Mouse (Mus musculus) lung, adult 18-20 months (tissue): ENCODE results near the gene Kcnc2.

ENCODE experiments used
- DNase-seq, 2 experiments: peaks; one replicate each; pipeline ENCODE4 v3.0.0; 2022; ENCODE audit warnings: mixed read lengths in 2 of 2

The Kcnc2 gene

DNA sequence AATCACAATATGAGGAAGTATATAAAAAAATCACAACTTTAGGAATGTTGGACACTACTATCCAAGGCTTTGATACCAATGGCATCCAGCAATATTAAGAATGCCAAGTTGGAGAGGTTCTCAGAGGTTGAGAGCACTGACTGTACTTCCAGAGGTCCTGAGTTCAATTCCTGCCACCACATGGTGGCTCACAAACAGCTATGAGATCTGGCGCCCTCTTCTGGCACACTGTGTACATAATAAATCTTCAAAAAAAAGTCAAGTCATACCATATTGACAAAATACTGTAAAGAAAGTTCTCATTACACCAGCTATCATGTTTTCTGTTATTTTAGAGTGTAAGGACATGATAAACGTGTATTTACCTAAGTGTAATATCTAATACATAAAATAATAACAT, 126.3 kb downstream of the Kcnc2 start:
- DNase-seq: no peak

DNA sequence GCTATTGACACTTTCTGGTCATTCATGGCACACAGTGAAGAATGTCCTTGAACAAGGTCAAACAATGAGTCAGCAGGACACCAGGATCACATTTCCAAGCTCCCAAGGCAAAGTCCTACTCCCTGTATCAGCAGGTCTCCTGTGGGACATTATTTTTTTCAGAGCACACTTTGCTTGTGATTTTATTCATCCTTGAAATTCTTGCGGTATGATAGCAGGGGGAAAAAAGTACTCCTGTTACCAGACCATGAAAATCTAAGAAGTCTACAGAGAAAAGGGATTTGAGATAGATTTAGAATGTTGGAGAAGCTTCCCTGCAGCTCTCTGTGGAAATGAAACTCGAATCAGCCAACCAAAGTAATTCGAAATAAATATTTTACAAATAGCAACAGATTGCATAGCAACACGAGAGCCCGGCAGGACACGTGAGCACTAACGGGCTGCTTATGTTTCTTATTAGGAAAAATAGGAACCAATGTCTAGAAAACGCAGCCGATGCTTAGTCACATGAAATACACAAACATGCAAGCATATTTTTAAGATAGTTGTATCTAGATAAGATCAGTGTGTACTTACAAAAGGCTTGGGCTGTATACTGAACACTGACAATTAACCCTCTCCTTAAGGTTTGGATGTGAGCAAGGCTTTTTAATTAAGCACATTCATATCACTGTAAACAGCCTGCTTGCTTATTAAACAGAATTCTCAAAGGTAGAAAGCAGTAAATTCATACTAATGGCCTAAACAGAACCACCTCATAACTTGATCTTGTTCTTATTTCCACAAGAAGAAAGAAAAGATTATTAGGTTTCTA, 129.9 kb downstream of the Kcnc2 start:
- no peak for DNase-seq

DNA sequence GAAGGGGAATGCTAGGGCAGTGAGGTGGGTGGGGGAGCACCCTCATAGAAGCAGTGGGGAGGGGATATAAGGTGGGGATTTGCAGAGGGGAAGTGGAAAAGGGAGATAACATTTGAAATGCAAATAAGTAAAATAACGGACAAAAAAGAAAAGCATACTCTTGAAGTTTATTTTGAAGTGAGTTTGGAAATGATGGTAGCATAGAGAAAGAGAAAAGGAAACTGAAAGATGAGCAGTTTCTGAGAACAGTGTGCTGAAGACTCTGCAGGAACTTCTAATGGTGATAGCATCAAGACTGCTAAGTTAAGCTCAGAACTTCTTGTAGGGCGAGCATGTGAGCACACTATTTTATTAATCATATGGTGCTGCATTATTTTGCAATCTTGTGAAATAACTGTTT, 138.6 kb downstream of the Kcnc2 start:
- no peak for DNase-seq

DNA sequence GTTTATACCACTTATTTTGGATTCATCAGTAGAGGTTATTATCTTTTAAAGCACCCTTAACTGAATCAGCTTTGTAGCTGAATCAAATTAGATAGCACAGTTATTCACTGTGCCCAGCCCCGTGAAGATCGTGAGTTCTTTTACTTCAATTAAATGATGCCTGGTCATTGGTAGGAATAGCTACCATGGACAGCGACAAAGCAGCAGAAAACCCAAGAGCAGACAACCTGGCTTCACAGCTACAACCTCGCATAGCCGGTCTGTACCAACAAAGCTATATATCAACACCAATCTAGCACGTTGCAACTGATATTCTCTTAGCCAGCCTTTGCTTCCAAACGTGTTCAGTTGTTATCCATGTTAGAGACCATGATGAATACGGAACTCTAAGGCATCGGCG, 152.4 kb downstream of the Kcnc2 start:
- no peak for DNase-seq

DNA sequence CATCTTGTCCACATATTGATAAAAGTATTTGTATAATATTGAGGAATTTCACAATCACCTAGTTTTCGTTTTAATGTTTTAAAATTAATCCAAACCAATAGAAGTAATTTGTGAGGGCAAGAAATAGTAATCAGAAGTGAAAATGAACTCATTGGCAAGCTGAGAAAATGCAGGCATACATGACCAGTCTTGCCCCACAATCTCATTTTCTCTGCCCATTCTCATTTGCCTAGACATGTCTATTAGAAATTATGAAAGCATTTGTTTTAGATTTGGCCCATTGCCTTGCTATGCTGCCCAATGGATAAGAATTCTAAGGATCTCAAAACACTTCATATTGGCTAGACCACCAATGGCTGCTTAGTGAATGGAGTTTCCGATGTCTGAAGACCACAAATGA, 166.0 kb downstream of the Kcnc2 start:
- no peak for DNase-seq

DNA sequence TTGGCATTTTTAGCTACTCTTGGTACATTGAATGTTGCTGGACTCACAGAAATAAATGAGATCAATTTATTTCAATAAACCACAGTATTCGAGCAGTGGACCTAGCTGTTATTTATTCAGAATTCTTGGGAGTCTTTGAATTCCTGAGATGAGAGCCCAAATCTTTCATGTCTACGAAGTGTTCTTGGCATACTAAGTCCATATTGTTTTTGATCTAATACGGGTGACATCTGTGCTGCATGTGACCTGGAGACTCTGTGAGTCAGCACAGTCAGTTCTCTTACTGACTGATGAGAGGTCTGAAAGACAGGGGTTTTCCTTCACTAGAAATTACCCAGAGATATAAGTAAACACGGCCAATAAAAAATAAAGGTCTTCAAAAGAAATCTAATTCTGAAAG, 173.7 kb downstream of the Kcnc2 start:
- DNase-seq: no peak

DNA sequence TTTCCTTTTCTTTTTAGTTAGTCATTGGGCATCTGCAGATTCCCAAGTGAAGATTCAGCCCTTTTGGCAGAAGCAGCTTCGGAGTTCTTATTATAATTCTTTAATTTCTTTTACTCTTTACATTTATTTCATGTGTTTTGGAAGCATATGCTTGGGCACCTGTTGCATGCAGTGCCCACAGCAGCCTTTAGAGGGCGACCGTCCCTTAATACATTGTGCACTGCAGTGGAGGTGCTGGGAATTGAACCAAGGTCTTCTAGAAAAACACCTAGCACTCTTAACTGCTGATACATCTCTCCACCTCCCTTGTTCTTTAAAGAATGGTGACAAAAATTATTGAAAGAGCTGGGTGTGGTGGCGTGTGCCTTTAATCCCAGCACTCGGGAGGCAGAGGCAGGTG, 180.0 kb downstream of the Kcnc2 start:
- no peak for DNase-seq

DNA sequence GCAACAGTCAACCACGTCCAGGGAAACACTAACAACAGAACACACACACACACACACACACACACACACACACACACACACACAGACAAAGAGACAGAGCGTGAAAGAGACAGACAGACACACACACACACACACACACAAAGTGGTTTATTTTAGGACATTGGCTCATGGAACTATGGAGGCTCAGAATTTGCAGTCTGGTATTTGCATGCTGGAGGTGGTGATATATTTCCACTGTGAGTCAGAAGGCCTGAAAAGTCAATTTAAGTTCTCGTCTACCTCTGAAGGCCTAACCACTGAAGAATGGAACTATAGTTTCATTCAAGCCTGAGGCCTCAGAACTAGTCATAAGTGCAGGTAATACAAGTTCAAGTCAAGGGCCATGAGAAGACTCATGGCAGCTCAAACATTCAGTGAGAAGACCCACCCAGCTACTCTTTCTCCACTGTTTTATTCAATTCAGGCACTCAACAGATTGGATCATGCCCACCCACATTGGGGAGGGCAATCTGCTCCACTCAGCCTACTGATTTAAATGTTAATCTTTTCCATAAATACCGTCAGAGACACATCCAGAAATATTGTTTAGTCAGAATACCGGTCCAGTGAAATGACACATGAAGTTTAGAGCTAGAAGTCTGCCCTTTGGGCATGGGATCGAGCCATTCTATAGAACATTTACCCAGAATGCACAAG, 197.9 kb downstream of the Kcnc2 start:
- no peak for DNase-seq

DNA sequence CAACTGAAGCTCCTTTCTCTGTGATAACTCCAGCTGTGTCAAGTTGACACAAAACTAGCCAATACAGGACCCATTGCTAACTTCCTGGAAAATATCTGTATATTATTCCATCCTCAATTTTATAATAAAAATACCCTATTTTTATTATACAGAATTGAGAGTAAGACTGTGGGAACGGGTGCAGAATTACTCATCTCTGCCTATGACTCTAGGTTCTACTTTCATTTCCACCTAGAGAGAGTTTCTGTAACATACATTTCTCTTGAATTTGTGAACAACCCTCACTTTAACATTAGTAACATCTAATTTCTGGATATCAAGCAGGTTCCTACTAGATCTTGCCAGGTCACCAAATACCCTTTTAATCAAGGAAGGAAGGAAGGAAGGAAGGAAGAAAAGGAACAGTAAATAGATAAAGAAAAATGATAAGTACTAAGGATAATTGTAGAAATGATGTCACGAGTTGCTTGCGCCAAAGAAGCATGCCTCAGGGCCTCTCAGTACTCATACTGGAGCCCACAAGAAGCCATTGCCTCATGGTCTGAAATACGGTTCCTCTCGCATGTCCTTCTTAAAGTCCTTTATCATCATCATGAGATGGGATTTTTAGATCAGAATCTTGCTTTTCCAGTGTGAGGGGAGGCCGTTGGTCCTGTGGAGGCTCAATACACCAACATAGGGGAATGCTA, 203.3 kb downstream of the Kcnc2 start:
- no peak for DNase-seq

DNA sequence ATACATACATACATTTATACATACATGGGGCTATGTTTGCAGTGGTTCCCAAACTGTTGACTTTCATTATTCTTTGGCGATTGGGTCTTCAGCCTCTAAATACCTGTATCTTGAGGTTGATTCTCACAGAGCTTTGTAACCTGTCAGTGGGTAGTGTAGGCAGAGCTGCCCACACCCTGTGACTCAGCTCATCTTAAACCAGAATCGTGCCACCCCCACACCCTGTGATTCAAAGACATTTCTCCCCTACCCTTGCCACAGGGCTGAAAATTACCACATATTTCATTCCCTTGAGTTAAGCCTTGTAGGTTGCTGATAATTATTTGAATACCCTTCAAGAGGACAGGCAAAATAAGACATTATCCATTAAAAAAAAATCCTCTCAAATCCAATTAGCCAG, 210.5 kb downstream of the Kcnc2 start:
- DNase-seq: no peak

DNA sequence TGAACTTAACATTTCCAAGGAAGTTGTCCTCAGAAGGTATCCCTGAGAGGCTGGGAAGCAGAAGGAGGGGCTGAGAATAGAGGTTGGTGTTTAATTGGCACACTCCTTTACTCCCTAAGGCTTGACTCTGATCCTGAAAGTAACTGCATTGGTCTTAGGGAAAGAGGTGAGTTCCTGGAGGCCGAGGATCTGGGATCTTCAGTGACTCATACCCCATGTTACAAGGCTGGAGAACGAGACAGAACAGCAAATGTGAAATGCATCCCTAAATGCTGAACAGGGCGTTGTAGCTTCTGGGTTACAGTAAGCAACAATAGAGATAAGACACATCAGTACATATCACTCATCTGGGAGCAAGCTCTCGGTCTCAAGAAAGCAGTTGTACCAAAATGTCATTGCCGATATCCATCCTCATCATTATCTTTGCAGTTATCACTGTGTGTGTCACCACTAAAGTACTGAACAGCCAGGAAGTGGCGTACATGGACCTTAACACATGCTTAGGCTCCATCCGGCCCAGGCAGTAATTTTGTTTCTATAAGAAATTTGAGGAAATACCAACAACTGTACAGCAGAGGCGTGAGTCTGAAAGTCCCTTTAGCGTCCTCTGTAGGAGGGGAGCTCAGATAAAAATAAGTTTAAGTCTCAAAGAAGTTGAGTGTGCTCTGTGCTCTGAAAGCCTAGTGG, 211.1 kb downstream of the Kcnc2 start:
- no peak for DNase-seq

DNA sequence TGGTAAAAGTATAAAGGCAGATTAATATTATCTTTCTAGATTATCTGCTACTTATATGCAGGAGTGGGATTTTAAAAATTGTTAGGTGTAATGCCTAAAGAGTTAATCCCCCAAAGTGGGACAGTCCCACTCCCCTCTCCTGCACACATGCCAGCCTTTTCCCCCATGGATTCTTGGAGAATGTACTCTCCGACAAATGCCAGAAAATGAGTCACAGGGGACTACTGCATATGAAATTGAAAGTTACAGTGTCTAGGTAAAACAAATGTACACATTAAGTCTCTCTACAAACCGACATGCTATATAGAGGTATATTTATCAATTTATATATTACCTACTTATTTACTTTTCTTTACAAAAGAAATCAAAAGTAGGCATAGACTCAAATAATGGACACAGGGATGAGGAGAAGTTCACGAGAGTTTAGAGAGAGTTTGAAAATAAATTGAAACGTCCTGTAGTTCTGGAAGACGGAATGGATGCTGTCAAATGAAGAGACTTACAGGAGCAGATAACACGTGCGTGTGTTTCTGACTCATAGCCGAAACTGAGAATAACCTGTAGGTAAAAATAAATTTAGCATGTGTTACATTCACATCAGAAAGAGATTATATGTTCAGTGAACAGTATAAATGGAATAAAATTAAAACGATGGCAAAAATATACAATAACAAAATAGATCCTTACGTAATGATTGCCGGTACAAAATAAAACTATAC, 213.6 kb downstream of the Kcnc2 start:
- no peak for DNase-seq

DNA sequence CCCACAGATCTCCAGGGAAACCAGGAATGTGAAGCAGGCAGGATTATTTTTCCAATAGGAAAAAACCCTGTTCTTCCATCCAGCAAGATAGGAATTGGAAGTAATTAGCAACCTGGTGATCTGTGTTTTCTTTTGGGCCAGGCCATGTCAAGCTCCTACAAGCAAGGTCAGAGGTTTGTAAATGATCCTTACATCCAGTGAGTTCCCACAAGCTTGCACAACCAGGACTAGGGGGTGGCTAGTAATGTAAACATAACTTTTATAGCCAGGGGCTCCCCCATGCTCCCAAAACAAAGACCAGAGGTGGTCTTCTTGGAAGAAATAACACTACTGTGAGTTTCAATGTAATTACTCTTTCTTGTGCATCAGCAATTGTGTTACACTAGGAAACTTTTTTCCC, 214.9 kb downstream of the Kcnc2 start:
- no peak for DNase-seq

DNA sequence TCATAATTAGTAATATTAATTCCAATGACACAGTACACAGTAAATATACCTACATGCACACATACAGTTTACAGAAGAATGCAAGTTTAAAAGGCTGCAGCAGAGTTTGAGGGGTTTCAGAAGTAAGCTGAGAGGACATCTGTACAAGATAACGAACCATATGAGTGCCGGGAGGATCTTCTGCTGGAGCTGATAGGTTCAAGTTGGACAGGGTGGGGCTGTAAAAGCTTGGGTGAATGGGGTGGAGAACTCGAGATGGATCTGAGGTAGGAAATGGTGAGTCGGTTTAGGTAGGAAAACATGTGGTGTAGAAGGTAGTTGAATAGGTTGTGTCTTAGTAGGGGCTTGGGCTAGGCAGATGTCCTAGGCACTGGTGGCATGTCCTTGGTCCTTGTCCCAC, 217.8 kb downstream of the Kcnc2 start:
- DNase-seq: no peak
